Mouse (Mus musculus) NIH3T3 (cell line): ENCODE data around the gene Pcsk4.
"Not testable (repeated sequence)": the region's sequence is repeated elsewhere in the genome, so short reads cannot be mapped to it uniquely, and the experiment has no call there.

Source experiments
- DNase-seq: peaks from one replicate; pipeline ENCODE4 v3.0.0-alpha.2; 2012; ENCODE audit warnings: low read depth

The Pcsk4 gene

GRCm38 (mm10) chr10:80347514-80347967, 18.2 kb upstream of the Pcsk4 start:
- peak; percentile 74 for DNase-seq

DNA sequence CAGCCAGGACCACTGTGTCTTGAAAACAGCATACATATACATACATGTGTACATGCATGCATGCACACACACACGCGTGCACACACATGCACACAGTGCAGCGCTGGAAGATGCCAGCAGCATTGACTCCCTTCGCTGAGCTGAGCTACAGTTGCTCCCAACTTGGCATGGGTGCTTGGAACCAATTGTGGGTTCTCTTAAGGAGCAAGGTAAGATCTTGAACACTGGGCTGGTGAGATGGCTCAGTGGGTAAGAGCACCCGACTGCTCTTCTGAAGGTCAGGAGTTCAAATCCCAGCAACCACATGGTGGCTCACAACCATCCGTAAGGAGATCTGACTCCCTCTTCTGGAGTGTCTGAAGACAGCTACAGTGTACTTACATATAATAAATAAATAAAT, 16.6 kb upstream of the Pcsk4 start:
- DNase-seq, result not testable (repeated sequence)

- DNase-seq, result no peak
Measured at GRCm38 (mm10) chr10:80345122-80345521, 15.8 kb upstream of the Pcsk4 start.

DNA sequence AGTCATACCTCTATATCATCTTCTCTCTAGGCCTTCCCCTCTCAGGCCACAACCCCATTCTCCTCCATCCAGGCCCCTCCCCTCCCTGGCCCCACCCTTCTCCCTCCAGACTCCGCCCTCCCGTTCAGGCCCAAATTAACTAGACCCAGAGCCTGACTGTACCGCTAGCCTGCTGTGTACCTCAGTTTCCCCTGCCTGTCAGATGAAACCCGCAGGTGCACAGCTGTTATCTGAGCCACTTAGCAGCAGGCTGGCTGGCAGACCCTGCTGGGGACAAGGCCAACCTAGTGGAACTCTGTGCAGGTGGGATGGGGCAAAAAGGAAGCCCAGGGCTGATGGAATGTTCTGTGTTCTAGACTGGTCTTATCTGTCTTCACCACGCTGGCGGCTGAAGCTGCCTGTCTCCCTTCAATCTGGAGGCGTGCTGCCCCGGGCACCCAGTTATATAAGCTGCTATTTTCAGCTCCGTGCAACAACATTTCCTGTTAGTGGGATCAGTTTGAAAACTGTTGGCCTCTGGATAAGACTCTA, 14.9 kb upstream of the Pcsk4 start:
- DNase-seq, result no peak

GRCm38 (mm10) chr10:80343425-80343895, 14.2 kb upstream of the Pcsk4 start:
- DNase-seq, result no peak

DNA sequence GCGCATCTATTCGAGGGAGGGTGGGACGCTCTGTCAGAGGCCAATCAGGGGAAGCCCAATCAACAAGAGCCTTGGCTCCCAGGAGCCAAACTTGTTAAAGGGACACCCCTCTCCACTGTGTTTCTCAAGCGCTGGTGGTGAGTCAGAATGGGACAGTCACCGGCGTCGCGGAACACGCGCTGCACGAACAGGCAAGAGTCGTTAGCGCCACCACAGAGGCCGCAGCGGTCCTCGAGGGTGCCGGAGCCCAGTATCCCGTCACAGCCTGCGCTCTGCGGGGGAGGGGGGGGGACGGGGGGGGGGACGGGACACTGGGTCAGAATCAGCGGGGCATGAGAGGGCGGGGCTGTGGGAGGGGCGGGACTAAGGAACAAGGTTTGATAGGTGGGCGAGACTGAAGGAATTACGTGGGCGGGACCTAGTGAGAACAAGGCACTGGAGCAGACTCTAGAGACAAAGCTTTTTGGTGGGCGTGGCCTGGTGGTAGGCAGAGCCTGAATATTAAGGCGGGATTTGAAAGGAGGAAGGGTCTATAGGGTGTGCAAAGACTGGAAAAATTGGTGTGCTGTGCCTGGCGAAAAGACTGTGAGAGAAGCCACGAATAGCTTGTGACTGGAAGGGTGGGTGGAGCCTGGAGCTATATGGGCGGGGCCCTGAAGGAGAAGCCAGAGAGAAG, 13.6 kb upstream of the Pcsk4 start:
- DNase-seq, result no peak

DNA sequence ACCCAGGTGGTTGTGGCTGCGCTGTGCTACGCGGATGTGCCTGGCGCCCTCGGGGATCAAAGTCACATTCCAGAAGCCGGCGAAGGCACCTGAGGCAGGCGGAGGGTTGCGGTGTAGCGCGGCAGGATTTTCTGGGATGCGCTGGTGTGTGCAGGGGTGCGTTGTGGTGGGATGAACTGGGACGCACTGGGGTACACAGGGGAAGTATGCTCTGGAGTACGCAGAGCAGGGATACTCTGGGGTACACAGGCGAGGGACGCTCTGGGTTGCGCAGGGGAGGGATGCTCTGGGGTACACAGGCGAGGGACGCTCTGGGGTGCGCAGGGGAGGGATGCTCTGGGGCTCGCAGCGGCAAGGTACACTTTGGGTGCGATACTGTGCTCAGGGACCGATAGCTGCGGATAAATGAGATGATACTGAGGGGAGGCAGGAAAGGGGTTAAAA, 13.0 kb upstream of the Pcsk4 start:
- DNase-seq, result no peak

DNA sequence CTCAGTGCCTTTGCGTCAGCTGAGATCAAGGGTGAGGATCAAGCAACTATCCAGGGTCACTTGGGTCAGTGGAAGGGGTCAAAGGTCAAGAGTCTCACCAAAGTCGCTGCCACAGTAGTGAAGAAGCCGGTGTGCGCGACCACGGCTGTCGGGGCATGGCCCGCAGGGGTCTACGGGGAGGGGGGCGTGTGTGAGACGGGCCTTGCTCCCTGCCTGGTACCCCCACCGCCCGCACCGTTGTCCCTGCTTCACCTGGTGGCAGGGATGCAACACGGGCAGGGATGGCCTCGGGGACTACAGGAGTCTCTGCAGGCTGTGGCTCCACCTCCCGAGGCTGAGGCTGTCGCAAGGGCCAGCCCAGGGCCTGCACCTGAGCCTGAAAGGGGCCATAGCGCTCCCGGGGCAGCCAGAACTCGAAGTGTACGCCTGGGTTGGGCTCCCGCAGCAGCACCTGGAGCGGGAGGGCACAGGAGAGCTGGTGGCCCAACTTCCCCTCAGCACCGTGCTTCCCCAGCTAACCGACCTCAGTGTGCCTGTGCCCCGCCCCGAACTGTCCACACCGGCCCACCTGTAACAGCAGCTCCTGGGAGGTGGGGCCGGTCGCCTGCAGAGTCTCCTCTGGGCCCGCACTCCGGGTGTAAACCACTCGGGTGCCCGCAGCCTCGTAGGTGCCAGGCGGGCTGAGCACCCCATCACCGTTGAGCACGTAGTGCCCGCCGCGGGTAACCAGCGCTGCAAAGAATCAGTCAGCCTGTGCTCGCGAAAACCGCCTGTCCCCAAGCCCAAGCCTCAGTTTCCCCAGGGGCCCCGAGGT, 12.4 kb upstream of the Pcsk4 start:
- DNase-seq, result no peak

- DNase-seq, result no peak
Measured at GRCm38 (mm10) chr10:80341026-80341425, 11.7 kb upstream of the Pcsk4 start.

- peak; percentile 93 for DNase-seq
Measured at GRCm38 (mm10) chr10:80339941-80340750, 10.8 kb upstream of the Pcsk4 start.

DNA sequence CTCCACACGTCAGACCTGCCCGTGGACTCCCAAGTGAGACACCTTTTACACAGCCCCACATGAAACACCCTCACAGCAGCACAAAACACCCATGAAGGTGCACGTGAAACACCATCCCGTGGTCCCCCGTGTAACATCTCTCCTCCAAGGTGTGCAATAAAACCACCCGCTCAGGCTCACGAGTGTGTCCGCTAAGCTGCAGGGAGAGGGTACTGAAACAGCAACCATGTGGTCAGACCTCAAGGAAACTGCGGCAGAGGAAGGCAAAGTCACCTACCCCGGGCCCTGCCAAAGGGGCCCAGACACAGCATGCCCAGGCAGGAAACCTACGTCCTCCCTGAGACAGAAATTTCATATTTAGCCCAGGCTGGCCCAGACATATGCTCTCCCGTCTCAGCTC, 7.0 kb upstream of the Pcsk4 start:
- DNase-seq, result no peak

DNA sequence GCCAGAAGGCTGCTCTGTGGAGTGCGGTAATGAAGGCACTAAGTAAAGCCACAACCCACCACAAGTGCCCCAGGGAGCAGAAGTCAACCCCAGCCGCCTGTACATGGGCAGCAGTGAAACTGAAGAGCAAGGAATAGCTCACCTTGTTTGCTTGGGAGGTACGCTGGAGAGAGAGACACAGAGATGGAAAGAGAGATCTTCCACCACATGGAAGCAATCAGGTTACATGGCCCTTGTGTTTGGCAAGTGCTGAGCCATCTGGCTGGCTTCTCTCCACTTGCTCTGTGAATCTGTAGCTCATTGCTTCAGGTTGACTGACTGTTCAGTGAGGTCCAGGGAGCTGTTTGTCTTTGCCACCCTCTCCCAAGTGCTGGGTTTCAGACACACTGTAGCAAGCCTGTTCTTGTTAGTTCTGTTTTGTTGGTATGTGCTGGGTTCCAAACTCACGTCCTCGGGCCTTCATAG, 3.3 kb upstream of the Pcsk4 start:
- DNase-seq, result peak; percentile 69

GRCm38 (mm10) chr10:80331636-80332524, 2.6 kb upstream of the Pcsk4 start:
- DNase-seq, result no peak

- no peak for DNase-seq
Measured at GRCm38 (mm10) chr10:80330888-80331287, 1.6 kb upstream of the Pcsk4 start.

- DNase-seq, result no peak
Measured at GRCm38 (mm10) chr10:80330084-80330483, 786 bp upstream of the Pcsk4 start.

- DNase-seq, result no peak
Measured at GRCm38 (mm10) chr10:80325045-80325444, 4.3 kb downstream of the Pcsk4 start.

GRCm38 (mm10) chr10:80324120-80325037, 4.9 kb downstream of the Pcsk4 start:
- DNase-seq, result no peak

DNA sequence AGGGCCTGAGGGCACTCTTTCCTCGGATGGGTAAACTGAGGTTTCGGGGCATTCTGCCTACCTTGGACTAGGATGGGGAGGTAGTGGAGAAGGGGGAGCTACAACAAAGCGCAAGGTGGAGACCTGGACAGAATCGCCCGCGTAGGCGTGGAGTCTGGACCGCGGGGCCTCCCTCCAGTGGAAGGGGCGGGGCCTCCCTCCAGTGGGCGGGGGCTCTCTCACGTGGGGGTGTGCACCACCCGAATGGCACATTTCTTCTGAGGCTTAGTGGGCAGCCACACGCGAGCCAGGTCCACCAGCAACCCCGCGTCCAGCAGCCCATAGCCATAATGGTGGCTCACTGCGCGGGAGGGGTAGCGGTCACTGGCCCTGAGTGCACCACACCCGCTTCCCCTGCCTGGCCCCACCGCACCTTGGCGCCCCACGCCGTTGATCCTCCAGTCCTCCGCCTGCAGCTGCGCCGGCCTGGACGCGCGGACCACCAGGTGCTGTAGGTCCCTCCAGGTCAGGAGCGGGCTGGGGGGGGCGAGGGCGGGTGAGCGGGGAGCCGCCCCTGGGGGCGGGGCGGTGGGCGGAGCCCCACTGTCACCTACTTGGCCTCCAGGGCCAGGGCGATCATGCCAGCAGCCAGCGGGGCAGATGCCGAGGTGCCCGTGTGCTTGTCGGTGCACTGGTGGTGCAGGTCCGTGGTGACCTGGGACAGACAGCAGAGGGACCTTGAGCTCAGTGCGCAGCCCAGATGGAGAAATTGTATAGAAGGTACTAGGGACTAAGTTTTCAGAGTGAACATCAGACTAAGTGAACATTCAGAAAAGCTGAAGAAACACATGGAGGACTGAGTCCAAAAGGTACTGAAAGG, 5.8 kb downstream of the Pcsk4 start:
- peak; percentile 79 for DNase-seq

- peak; percentile 49 for DNase-seq
Measured at GRCm38 (mm10) chr10:80322811-80323211, 6.5 kb downstream of the Pcsk4 start.
